Mouse (Mus musculus): ENCODE measurements around the gene Grem2. TPM values are rescaled to one million over a fixed set of nuclear protein-coding genes. Genes with fewer than 3 reads are reported as not detected.

Grem2 gene
- total RNA-seq, 2 experiments from 2014 or later, result 0.48 to 0.90 TPM

GRCm38 (mm10) chr1:174788617-174789016 is 133.0 kb downstream of the Grem2 start:
- DNase-seq (ENCODE audit: low spot score in 2 of 2), result no peak

All from adrenal gland, postnatal 4 days (tissue).